Mouse (Mus musculus) gastrocnemius, adult 2 months (tissue): ENCODE data around the gene Amacr. TPM values are rescaled to one million over a fixed set of nuclear protein-coding genes. Genes with fewer than 3 reads are reported as not detected.

Experiments
- DNase-seq: peaks from one replicate; pipeline ENCODE4 v3.0.0; 2022
- H3K27ac ChIP-seq: fragments of 200-600 bp; 2 replicates; pipeline ENCODE4 v1.8.1; 2022; ENCODE audit warnings: mild to moderate bottlenecking
- H3K4me3 ChIP-seq: fragments of 200-600 bp; 2 replicates; pipeline ENCODE4 v1.8.1; 2022; ENCODE audit warnings: mild to moderate bottlenecking, moderate library complexity
- CTCF ChIP-seq: fragments of 200-600 bp; IDR thresholded peaks from 2 replicates; pipeline ENCODE4 v1.8.1; 2022; ENCODE audit warnings: antibody characterized with exemption, mild to moderate bottlenecking, moderate library complexity
- intact Hi-C: fragments of 180-260 bp; cut with DNase I; formaldehyde crosslinking; loops from one replicate; pipeline ENCODE4 v1.15.1; 2025
- total RNA-seq, 2 experiments: library from RNA; stranded (reverse); gene quantifications; 2 replicates each; pipeline ENCODE4 v1.2.3; 2021

Amacr gene
- total RNA-seq, 2 experiments from 2014 or later = 15.5 to 23.3 TPM

DNA sequence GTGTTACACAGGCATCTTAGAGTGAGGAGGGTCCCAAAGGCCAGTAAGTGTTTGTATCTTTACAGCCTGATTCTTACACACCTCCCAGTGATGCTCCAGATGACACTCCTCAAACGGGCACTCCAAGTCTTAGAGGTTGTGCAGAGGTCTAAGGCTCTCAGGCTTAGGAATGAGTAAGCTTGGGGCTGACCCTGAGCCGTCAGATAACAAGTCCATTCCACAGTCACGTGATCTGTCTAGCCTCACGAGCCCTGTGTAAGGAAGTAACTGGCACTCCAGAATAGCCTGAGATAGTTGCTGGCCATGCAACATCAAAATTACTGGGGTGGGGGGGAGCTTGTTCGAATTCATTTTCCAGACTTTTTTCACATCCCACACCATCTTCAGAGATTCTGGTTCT, 58.5 kb downstream of the Amacr start:
- intact Hi-C loops = no loop called here
- no peak overlapping the region for H3K27ac ChIP-seq
- no peak overlapping the region for H3K4me3 ChIP-seq
- no peak for TF ChIP-seq CTCF
- DNase-seq = no peak

DNA sequence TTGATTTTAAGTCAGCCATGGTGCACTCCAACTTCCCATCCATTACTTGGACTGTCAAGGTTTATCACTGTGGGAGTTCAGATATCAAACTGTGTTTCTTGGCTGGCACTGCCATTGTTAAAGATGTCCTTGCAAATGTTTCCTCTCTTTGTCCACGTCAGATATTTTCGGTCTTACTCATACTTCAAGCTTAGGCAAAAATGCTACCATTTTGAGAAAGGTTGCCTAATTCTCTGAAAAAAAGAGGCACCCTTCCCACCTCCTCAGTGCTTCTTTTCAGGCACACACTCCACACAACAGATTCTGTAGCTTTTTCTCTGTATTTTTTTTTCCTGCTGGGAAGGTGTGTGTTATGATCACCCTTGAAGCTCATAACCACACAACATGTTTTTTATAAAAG, 59.7 kb downstream of the Amacr start:
- intact Hi-C loops = no loop called here
- TF ChIP-seq CTCF = no peak
- DNase-seq = no peak
- Histone ChIP-seq H3K27ac (no peak overlapping the region), H3K4me3 (no peak overlapping the region)

DNA sequence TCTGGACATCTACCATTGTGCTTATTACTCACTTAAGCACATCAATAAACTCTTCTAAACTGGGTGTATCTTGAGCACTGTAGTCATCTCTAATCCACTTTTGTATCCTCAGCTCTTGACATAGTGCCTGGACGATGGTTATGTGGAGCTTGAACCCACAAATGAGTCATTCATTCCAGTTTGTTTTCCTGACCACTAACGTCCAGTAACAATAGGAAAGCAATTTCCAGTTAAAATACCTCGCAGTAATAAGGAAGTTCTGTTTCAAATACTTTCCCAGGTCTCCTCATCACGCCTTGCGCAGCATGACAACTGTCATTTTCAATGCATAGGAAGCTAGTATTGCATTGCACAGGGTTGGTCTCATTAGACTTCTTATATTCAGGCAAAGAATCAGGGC, 61.3 kb downstream of the Amacr start:
- H3K27ac ChIP-seq = no peak overlapping the region
- no peak overlapping the region for H3K4me3 ChIP-seq
- no peak for DNase-seq
- intact Hi-C loops = no loop called here
- TF ChIP-seq CTCF = no peak

Other genes starting within 250 kb of the Amacr start
- 1 to 10 TPM in 1 of 2 experiments, under 1 TPM in 1; 0.31 to 1.5 TPM for gene C1qtnf3, start 29.4 kb upstream of the Amacr start, total RNA-seq
- not detected for gene Slc45a2, start 19.0 kb downstream of the Amacr start, total RNA-seq
- gene Rxfp3, start 56.2 kb downstream of the Amacr start, total RNA-seq = not detected
- gene Adamts12, start 83.0 kb downstream of the Amacr start, total RNA-seq = 1 to 10 TPM; 2.7 to 2.8 TPM